Mouse (Mus musculus) CH12.LX (cell line): ENCODE data around the gene Sncb.

ENCODE experiments used
- CTCF ChIP-seq, 2 experiments: IDR thresholded peaks in 1 of 2; conservative IDR thresholded peaks in 1 of 2; 2 replicates each; pipeline ENCODE4 v1.5.1; 2011 to 2012; ENCODE audit warnings: low read depth in 2 of 2, low read length in 2 of 2, improper control_type of control experiment in 1 of 2, inconsistent platforms in 1 of 2, mild to moderate bottlenecking in 1 of 2, moderate library complexity in 1 of 2
- NELFE ChIP-seq: IDR thresholded peaks from 2 replicates; pipeline ENCODE4 v1.6.1; 2011; ENCODE audit warnings: low read depth, low read length, improper control_type of control experiment
- POLR2A ChIP-seq: IDR thresholded peaks from 2 replicates; pipeline ENCODE4 v1.6.1; 2011; ENCODE audit warnings: low read depth, mild to moderate bottlenecking, improper control_type of control experiment, low read length
- TCF12 ChIP-seq: IDR thresholded peaks from 2 replicates; pipeline ENCODE4 v1.6.1; 2014; ENCODE audit warnings: low read depth, mild to moderate bottlenecking, inconsistent platforms, low read length, improper control_type of control experiment
- ZKSCAN1 ChIP-seq: IDR thresholded peaks from 2 replicates; pipeline ENCODE4 v1.6.1; 2012; ENCODE audit warnings: low read depth, inconsistent platforms, low read length, improper control_type of control experiment, borderline replicate concordance

DNA sequence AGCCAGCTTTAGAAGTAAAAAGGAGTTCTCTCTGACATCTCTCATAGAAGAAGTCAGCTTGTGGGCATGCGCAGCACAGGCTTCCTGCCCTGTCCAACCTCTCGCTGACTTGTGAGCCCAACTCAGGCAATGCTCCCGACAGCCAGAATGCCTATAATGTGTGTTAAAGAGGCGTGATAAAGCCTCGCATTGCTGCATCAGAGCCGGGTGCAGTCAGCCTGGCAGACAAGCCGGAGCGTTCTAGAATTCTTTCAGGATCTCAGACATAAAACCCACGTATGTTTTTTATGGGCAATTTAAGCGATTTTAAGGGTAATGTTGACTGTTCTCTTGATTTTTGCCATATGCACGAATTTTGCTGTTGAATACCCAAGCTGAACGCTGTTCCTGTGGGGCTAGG, 41.7 kb upstream of the Sncb start:
- no peak for TF ChIP-seq CTCF (conservative IDR thresholded peaks at IDR 0.05 in 1 of 2, IDR thresholded peaks at IDR 0.05 in 1 of 2; ENCODE audit: low read depth in 2 of 2, low read length in 2 of 2)
- TF ChIP-seq POLR2A, result no peak
- no peak for TF ChIP-seq ZKSCAN1
- TF ChIP-seq TCF12, result no peak
- TF ChIP-seq NELFE, result no peak
